Mouse (Mus musculus): ENCODE data around the gene Ralgps1.

GRCm38 (mm10) chr2:33246841-33247240 lies 124.4 kb downstream of the Ralgps1 start:
- TF ChIP-seq POLR2A (IDR thresholded peaks at IDR 0.05; ENCODE audit: borderline replicate concordance, extremely low read depth, insufficient read depth, insufficient read length, poor library complexity, severe bottlenecking) (no peak), CTCF (IDR thresholded peaks at IDR 0.05; ENCODE audit: borderline replicate concordance, extremely low read depth, insufficient read depth, insufficient read length) (no peak)
